Mouse (Mus musculus): ENCODE data around the gene Rbm25. TPM values are rescaled to one million over a fixed set of nuclear protein-coding genes. Genes with fewer than 3 reads are reported as not detected.

Rbm25 gene
- total RNA-seq, 4 experiments from 2014 or later = 122 to 143 (median 133) TPM

DNA sequence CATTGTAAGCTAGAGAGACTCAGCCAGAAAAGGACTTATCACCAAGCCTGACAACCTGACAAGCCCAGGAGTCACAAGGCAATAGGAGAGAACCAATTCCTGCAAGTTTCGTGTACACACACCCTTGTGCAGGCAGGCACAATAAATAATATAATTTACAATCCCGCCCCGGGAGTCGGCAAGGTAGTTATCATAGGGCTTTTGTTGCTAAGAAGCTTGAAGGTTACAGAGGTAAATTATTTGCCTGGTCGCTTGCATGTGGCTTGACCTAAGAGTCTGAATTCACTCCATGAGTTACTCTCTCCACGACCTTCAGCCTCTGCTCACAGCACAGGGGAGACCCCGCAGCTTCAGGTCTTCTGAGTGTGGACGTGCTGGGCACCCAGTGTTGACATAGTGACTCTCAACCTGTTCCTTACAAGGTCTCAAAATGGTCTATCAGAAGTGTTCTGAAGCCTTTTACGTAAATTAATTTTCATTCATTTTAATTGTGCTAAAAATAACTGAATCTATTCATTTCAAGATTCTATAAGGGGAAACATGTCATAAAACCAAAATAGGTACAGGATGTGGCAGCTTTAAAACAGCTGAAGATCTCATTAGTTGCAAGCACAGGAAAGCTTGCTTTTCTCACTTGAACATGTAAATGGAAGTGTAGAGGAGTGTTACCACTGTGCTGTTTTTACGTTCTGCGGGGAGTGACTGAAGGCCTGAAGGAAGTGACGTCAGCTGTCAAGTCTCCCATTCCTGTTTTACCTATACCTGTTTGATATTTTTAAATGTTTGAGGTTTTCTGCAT lies 95.7 kb downstream of the Rbm25 start:
- DNase-seq (ENCODE audit: low spot score in 2 of 2) = no peak

GRCm38 (mm10) chr12:83732225-83732624 lies 101.2 kb downstream of the Rbm25 start:
- no peak for DNase-seq (ENCODE audit: low spot score in 2 of 2)

Other genes starting within 250 kb of the Rbm25 start
- 10 to 100 TPM; 16.3 to 26.0 (median 20.2) TPM for gene Dpf3, start 143.5 kb upstream of the Rbm25 start, total RNA-seq (2022)
- 10 to 100 TPM; 29.4 to 35.6 (median 30.6) TPM for gene Dcaf4, start 110.8 kb upstream of the Rbm25 start, total RNA-seq (2022)
- gene Zfyve1, start 34.0 kb upstream of the Rbm25 start, total RNA-seq (2022) = 10 to 100 TPM; 44.0 to 50.8 (median 47.7) TPM
- 10 to 100 TPM; 64.2 to 76.0 (median 69.9) TPM for gene Psen1, start 56.9 kb downstream of the Rbm25 start, total RNA-seq (2022)
- gene Papln, start 132.4 kb downstream of the Rbm25 start, total RNA-seq (2022) = 1 to 10 TPM; 3.7 to 4.7 (median 3.9) TPM

All from layer of hippocampus, adult 8-10 months (tissue).